Mouse (Mus musculus) spleen, adult 2 months (tissue): Measurements from ENCODE around the gene Dlgap4. TPM values are rescaled to one million over a fixed set of nuclear protein-coding genes. Genes with fewer than 3 reads are reported as not detected.

Experiments
- DNase-seq, 2 experiments: peaks; one replicate each; pipeline versions ENCODE4 v3.0.0 to v3.0.0-alpha.2; 2012 to 2021; ENCODE audit warnings: low spot score in 2 of 2, low read depth in 1 of 2
- H3K27ac ChIP-seq: fragments of 200-500 bp; 2 replicates; pipeline ENCODE4 v1.5.1; 2012; ENCODE audit warnings: low read length, inconsistent platforms; ENCODE audit not compliant: insufficient read depth
- H3K27me3 ChIP-seq: fragments of 200-500 bp; 2 replicates; pipeline ENCODE4 v1.6.1; 2012; ENCODE audit warnings: mild to moderate bottlenecking, moderate library complexity, low read length, inconsistent platforms; ENCODE audit not compliant: control insufficient read depth, insufficient read depth
- H3K36me3 ChIP-seq: fragments of 200-500 bp; 2 replicates; pipeline ENCODE4 v1.6.1; 2012; ENCODE audit warnings: mild to moderate bottlenecking, low read length, inconsistent platforms; ENCODE audit not compliant: control insufficient read depth, insufficient read depth
- H3K4me1 ChIP-seq: fragments of 200-500 bp; 2 replicates; pipeline ENCODE4 v1.6.1; 2011; ENCODE audit warnings: inconsistent platforms; ENCODE audit not compliant: control insufficient read depth, insufficient read depth, insufficient read length
- H3K4me3 ChIP-seq: fragments of 200-500 bp; 2 replicates; pipeline ENCODE4 v1.5.1; 2011; ENCODE audit warnings: mild to moderate bottlenecking, inconsistent platforms; ENCODE audit not compliant: insufficient read depth, insufficient read length; ENCODE audit errors: extremely low read depth
- CTCF ChIP-seq: fragments of 200-500 bp; IDR thresholded peaks from 2 replicates; pipeline ENCODE4 v1.5.1; 2011; ENCODE audit warnings: mild to moderate bottlenecking, inconsistent platforms; ENCODE audit not compliant: insufficient read depth, insufficient read length, insufficient replicate concordance; ENCODE audit errors: extremely low read depth
- POLR2A ChIP-seq: fragments of 200-500 bp; IDR thresholded peaks from 2 replicates; pipeline ENCODE4 v1.6.1; 2011; ENCODE audit warnings: low read depth, low read length, inconsistent platforms
- WGBS: fragments of 180-500 bp; shearing (Covaris S2); methylation state at CpG from one replicate; pipeline ENCODE4 v1.1.7; 2018; 5-methylcytosine and 5-hydroxymethylcytosine counted together
- polyA plus RNA-seq: library from polyadenylated mRNA; depleted of rRNA; stranded (reverse); fragments of >200 nt; gene quantifications from 2 replicates; pipeline ENCODE4 v1.2.3, GENCODE M21; 2012

Gene Dlgap4
- polyA plus RNA-seq, 1 experiment, result 61.8 TPM

GRCm38 (mm10) chr2:156749687-156750086 lies 136.2 kb downstream of the Dlgap4 start:
- TF ChIP-seq CTCF (no peak), POLR2A (no peak)
- Histone ChIP-seq H3K27me3 (no peaks in the 10 kb centered on the region), H3K4me3 (no peak overlapping the region), H3K36me3 (peaks cover 45% of the 10 kb centered on the region), H3K4me1 (no peaks in the 10 kb centered on the region), H3K27ac (0 out of 2 replicates have a peak overlapping the region, but pooled peaks have one; percentile 13)
- WGBS, result 72% methylated on average over 8 of the region's 8 CpGs
- DNase-seq, result no peak

GRCm38 (mm10) chr2:156756937-156757336 lies 143.4 kb downstream of the Dlgap4 start:
- 90% methylated on average over 9 of the region's 9 CpGs for WGBS
- H3K4me1 ChIP-seq, result no peaks in the 10 kb centered on the region
- TF ChIP-seq CTCF, result no peak
- TF ChIP-seq POLR2A, result no peak
- no peak overlapping the region for H3K4me3 ChIP-seq
- peaks cover 21% of the 10 kb centered on the region for H3K36me3 ChIP-seq
- H3K27ac ChIP-seq, result no peak overlapping the region
- H3K27me3 ChIP-seq, result no peaks in the 10 kb centered on the region
- DNase-seq, result no peak

- no peak for DNase-seq
- Histone ChIP-seq H3K36me3 (peaks cover 33% of the 10 kb centered on the region), H3K4me1 (no peaks in the 10 kb centered on the region), H3K4me3 (no peak overlapping the region), H3K27ac (no peak overlapping the region), H3K27me3 (no peaks in the 10 kb centered on the region)
- 78% methylated on average over 5 of the region's 5 CpGs for WGBS
- TF ChIP-seq CTCF, result no peak
- TF ChIP-seq POLR2A, result no peak
These were observed 147.5 kb downstream of the Dlgap4 start for GRCm38 (mm10) chr2:156760843-156761505.

- 94% methylated on average over 17 of the region's 17 CpGs for WGBS
- Histone ChIP-seq H3K27me3 (no peaks in the 10 kb centered on the region), H3K4me3 (no peak overlapping the region), H3K4me1 (no peaks in the 10 kb centered on the region), H3K27ac (no peak overlapping the region), H3K36me3 (peaks cover 32% of the 10 kb centered on the region)
- DNase-seq, result no peak
- no peak for TF ChIP-seq POLR2A
- no peak for TF ChIP-seq CTCF
These were observed 148.2 kb downstream of the Dlgap4 start for GRCm38 (mm10) chr2:156761521-156762278.

GRCm38 (mm10) chr2:156762499-156762898 lies 149.0 kb downstream of the Dlgap4 start:
- Histone ChIP-seq H3K27me3 (no peaks in the 10 kb centered on the region), H3K36me3 (peaks cover 32% of the 10 kb centered on the region), H3K4me3 (no peak overlapping the region), H3K27ac (no peak overlapping the region), H3K4me1 (no peaks in the 10 kb centered on the region)
- TF ChIP-seq CTCF (no peak), POLR2A (no peak)
- no peak for DNase-seq
- WGBS, result 94% methylated on average over 21 of the region's 21 CpGs

GRCm38 (mm10) chr2:156763101-156763500 lies 149.6 kb downstream of the Dlgap4 start:
- WGBS, result 77% methylated on average over 11 of the region's 11 CpGs
- Histone ChIP-seq H3K4me1 (no peaks in the 10 kb centered on the region), H3K27ac (no peak overlapping the region), H3K27me3 (no peaks in the 10 kb centered on the region), H3K36me3 (peaks cover 30% of the 10 kb centered on the region), H3K4me3 (no peak overlapping the region)
- TF ChIP-seq POLR2A (no peak), CTCF (no peak)
- DNase-seq, result no peak

GRCm38 (mm10) chr2:156764022-156764421 lies 150.5 kb downstream of the Dlgap4 start:
- no peak for TF ChIP-seq CTCF
- TF ChIP-seq POLR2A, result no peak
- no peak for DNase-seq
- H3K4me3 ChIP-seq, result no peak overlapping the region
- WGBS, result 86% methylated on average over 10 of the region's 10 CpGs
- H3K4me1 ChIP-seq, result no peaks in the 10 kb centered on the region
- H3K36me3 ChIP-seq, result peaks cover 30% of the 10 kb centered on the region
- no peak overlapping the region for H3K27ac ChIP-seq
- H3K27me3 ChIP-seq, result no peaks in the 10 kb centered on the region
